Mouse (Mus musculus) liver, embryonic 14.5 days (tissue): ENCODE results near the gene Fitm2. TPM values are rescaled to one million over a fixed set of nuclear protein-coding genes. Genes with fewer than 3 reads are reported as not detected.

Experiments used
- ATAC-seq: fragments of 200-750 bp; cut with Nextera tagmentation; 2 replicates; pipeline ENCODE4 v1.8.0; 2017; ENCODE audit warnings: moderate number of reproducible peaks, mild to moderate bottlenecking, moderate library complexity; ENCODE audit not compliant: insufficient read depth
- DNase-seq, 3 experiments: peaks; one replicate each; pipeline ENCODE4 v3.0.0-alpha.2; 2012 to 2013; ENCODE audit warnings: low read depth in 3 of 3, low spot score in 3 of 3
- H3K27ac ChIP-seq: fragments of 300-500 bp; sonication (generic); 2 replicates; pipeline ENCODE4 v1.5.1; 2014; ENCODE audit warnings: moderate library complexity, mild to moderate bottlenecking, control low read depth, inconsistent platforms
- H3K27me3 ChIP-seq: fragments of 300-500 bp; sonication (generic); 2 replicates; pipeline ENCODE4 v1.6.1; 2014; ENCODE audit warnings: mild to moderate bottlenecking, low read length, moderate library complexity; ENCODE audit not compliant: control insufficient read depth, insufficient read depth
- H3K36me3 ChIP-seq: fragments of 300-500 bp; sonication (generic); replicated peaks from 2 replicates; pipeline ENCODE4 v1.6.1; 2014; ENCODE audit warnings: low read depth; ENCODE audit not compliant: control insufficient read depth, insufficient read depth
- H3K4me1 ChIP-seq, 2 experiments: fragments of 200-500 bp in 1 of 2; fragments of 300-500 bp in 1 of 2; sonication (generic) in 1 of 2; replicated peaks; 2 replicates each; pipeline ENCODE4 v1.6.1; 2012 to 2014; ENCODE audit warnings: antibody characterized with exemption in 1 of 2, inconsistent platforms in 1 of 2, low read length in 1 of 2; ENCODE audit not compliant: control insufficient read depth in 2 of 2, insufficient read depth in 2 of 2
- H3K4me2 ChIP-seq: fragments of 300-500 bp; sonication (generic); 2 replicates; pipeline ENCODE4 v1.6.1; 2014; ENCODE audit warnings: low read depth, mild to moderate bottlenecking, control low read depth, moderate library complexity
- H3K4me3 ChIP-seq, 2 experiments: fragments of 200-500 bp in 1 of 2; fragments of 300-500 bp in 1 of 2; sonication (generic) in 1 of 2; 2 replicates each; pipeline ENCODE4 v1.5.1; 2012 to 2014; ENCODE audit warnings: low read depth in 2 of 2, low read length in 2 of 2, mild to moderate bottlenecking in 2 of 2, control low read depth in 1 of 2, inconsistent platforms in 1 of 2, moderate library complexity in 1 of 2; ENCODE audit not compliant: insufficient read depth in 1 of 2
- H3K9ac ChIP-seq: fragments of 300-500 bp; sonication (generic); replicated peaks from 2 replicates; pipeline ENCODE4 v1.6.1; 2014; ENCODE audit warnings: mild to moderate bottlenecking, control low read depth, moderate library complexity
- H3K9me3 ChIP-seq: fragments of 300-500 bp; sonication (generic); 2 replicates; pipeline ENCODE4 v1.6.1; 2016; ENCODE audit warnings: low read length, mixed read lengths; ENCODE audit not compliant: control insufficient read depth
- CTCF ChIP-seq: IDR thresholded peaks from 2 replicates; pipeline ENCODE4 v1.5.1; 2016; ENCODE audit warnings: antibody characterized with exemption, low read depth, control low read depth
- EP300 ChIP-seq: IDR thresholded peaks from 2 replicates; pipeline ENCODE4 v1.6.1; 2016; ENCODE audit warnings: antibody characterized with exemption, low read depth
- WGBS: fragments of 180-500 bp; shearing (Covaris S2); extraction: QIAGEN DNeasy Blood & Tissue Kit; methylation state at CpG from one replicate; pipeline ENCODE4 v1.1.7; 2014; ENCODE audit not compliant: insufficient replicate concordance; 5-methylcytosine and 5-hydroxymethylcytosine counted together
- polyA plus RNA-seq, 2 experiments: library from polyadenylated mRNA; depleted of rRNA in 1 of 2; stranded (reverse) in 1 of 2; unstranded in 1 of 2; fragments of >200 nt; fragmentation: Nextera tagmentation in 1 of 2; extraction: Ambion mirVana in 1 of 2; gene quantifications; 2 replicates each; pipeline versions ENCODE4 v1.2.1 to v1.2.3; 2012 to 2014

Fitm2 gene
- polyA plus RNA-seq, 2 experiments, result 1.9 to 3.1 TPM

GRCm38 (mm10) chr2:163460622-163461021 is 11.8 kb downstream of the Fitm2 start:
- ATAC-seq (no peak), DNase-seq (no peak)
- Histone ChIP-seq H3K4me3 (no peak overlapping the region), H3K9ac (no peak overlapping the region), H3K36me3 (no peaks in the 10 kb centered on the region), H3K27ac (no peak overlapping the region), H3K4me2 (no peak overlapping the region), H3K27me3 (peaks cover 2% of the 10 kb centered on the region; the same call in 1 of the 2 replicates), H3K9me3 (no peaks in the 10 kb centered on the region), H3K4me1 (no peaks in the 10 kb centered on the region)
- WGBS, result 75% methylated on average over 8 of the region's 8 CpGs
- TF ChIP-seq CTCF (no peak), EP300 (no peak)

DNA sequence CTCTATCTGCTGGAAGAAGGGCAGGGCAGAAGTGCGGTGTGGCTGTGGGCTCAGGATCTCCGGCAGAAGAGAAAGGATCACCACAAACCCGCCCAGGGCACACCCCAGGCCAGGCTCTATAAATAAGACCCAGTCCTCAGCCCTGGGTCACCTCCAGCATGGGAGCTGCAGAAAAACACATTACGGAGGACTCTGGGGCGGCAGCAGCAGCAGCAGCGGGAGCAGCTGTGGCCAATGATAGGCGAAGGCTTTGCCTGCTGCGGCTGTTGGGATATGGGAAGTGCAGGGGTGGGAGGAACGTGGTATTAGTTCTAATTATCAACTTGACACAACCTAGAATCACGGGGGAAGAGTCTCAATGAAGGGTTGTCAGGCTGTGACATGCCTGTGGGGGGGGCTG is 13.0 kb downstream of the Fitm2 start:
- TF ChIP-seq CTCF (no peak), EP300 (no peak)

GRCm38 (mm10) chr2:163458539-163459265 is 13.7 kb downstream of the Fitm2 start:
- 32% methylated on average over 27 of the region's 27 CpGs for WGBS
- H3K9me3 ChIP-seq, result no peaks in the 10 kb centered on the region
- H3K4me1 ChIP-seq, result no peaks in the 10 kb centered on the region
- H3K4me2 ChIP-seq, result no peak overlapping the region
- DNase-seq (no peak), ATAC-seq (no peak)
- H3K27me3 ChIP-seq, result peaks cover 2% of the 10 kb centered on the region; the same call in 1 of the 2 replicates
- H3K9ac ChIP-seq, result no peak overlapping the region
- H3K36me3 ChIP-seq, result no peaks in the 10 kb centered on the region
- no peak overlapping the region for H3K4me3 ChIP-seq
- no peak overlapping the region for H3K27ac ChIP-seq
- no peak for TF ChIP-seq EP300
- TF ChIP-seq CTCF, result no peak

More for the DNA sequence above, 13.0 kb downstream of the Fitm2 start:
- Histone ChIP-seq H3K9me3 (no peaks in the 10 kb centered on the region), H3K27ac (no peak overlapping the region), H3K4me1 (no peaks in the 10 kb centered on the region), H3K36me3 (no peaks in the 10 kb centered on the region), H3K27me3 (peaks cover 2% of the 10 kb centered on the region; the same call in 1 of the 2 replicates), H3K4me2 (no peak overlapping the region), H3K9ac (no peak overlapping the region), H3K4me3 (no peak overlapping the region)
- DNase-seq (no peak), ATAC-seq (no peak)
- WGBS, result 26% methylated on average over 10 of the region's 10 CpGs

DNA sequence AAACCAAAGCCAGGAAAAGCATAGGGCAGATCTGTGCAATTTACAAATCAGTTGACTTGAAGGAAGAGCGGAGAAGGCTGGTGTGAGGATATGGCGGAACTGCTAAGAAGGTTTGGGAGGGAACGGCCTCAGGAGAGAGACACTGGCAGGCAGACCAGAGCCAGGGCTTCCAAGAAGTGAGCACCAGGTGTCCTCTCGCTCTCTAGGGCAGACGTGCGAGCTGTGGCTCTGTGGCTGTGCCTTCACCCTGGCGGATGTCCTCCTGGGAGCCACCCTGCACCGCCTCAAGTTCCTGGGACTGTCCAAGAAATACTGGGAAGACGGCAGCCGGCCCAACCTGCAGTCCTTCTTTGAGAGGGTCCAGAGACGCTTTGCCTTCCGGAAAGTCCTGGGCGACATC is 19.1 kb downstream of the Fitm2 start:
- 68% methylated on average over 13 of the region's 13 CpGs for WGBS

GRCm38 (mm10) chr2:163452738-163453137 is 19.7 kb downstream of the Fitm2 start:
- Histone ChIP-seq H3K36me3 (no peaks in the 10 kb centered on the region), H3K27ac (no peak overlapping the region), H3K4me3 (no peak overlapping the region), H3K9me3 (no peaks in the 10 kb centered on the region), H3K27me3 (no peaks in the 10 kb centered on the region), H3K9ac (no peak overlapping the region), H3K4me2 (no peak overlapping the region), H3K4me1 (no peaks in the 10 kb centered on the region)
- ATAC-seq, result no peak
- TF ChIP-seq EP300, result no peak
- TF ChIP-seq CTCF, result no peak; the same call in 1 of the 2 replicates
- WGBS, result 75% methylated on average over 6 of the region's 6 CpGs
- no peak for DNase-seq

More for the DNA sequence above, 19.1 kb downstream of the Fitm2 start:
- no peak overlapping the region for H3K4me2 ChIP-seq
- no peak for ATAC-seq
- no peaks in the 10 kb centered on the region for H3K9me3 ChIP-seq
- H3K36me3 ChIP-seq, result no peaks in the 10 kb centered on the region
- no peaks in the 10 kb centered on the region for H3K4me1 ChIP-seq
- no peak for TF ChIP-seq EP300
- no peak for TF ChIP-seq CTCF
- no peak overlapping the region for H3K9ac ChIP-seq
- no peak overlapping the region for H3K4me3 ChIP-seq
- no peak for DNase-seq
- no peak overlapping the region for H3K27ac ChIP-seq
- no peaks in the 10 kb centered on the region for H3K27me3 ChIP-seq
